Comparison of ENCODE assay signal across 9 mouse cellular contexts in genomic region chr8:78023467-78023866, GRCm38 (mm10).
A peak's percentile ranks its signal among the peaks of the same experiment; 100 is the strongest.
DNase-seq lines count a peak whose midpoint lies in the region; ATAC-seq lines count a peak whose summit lies in the region.
"Had no signal": no experiment of that assay in that cellular context is flagged by ENCODE, and none has a peak within 500 bp of the region (broad histone marks: within the 10 kb centered on the region; RNA-seq: fewer than 3 reads in every experiment).

No protein-coding gene starts in this region.

- H3K9me3 ChIP-seq in heart, embryonic 12.5 days (replicated peaks): no peaks in the 10 kb centered on the region
- H3K9me3 ChIP-seq in neural tube, embryonic 13.5 days: no peaks in the 10 kb centered on the region
- no peaks in the 10 kb centered on the region for H3K9me3 ChIP-seq in limb, embryonic 13.5 days

- H3K4me3 ChIP-seq in heart, embryonic 12.5 days: no peak overlapping the region
- no peak overlapping the region for H3K4me3 ChIP-seq in neural tube, embryonic 13.5 days
- H3K4me3 ChIP-seq in limb, embryonic 13.5 days: no peak overlapping the region

- H3K27ac ChIP-seq in heart, embryonic 12.5 days (ENCODE audit: poor library complexity, severe bottlenecking): peak overlapping the region; percentile 77
- H3K27ac ChIP-seq in neural tube, embryonic 13.5 days (replicated peaks): peak overlapping the region; percentile 57
- peak overlapping the region; percentile 83 for H3K27ac ChIP-seq in limb, embryonic 13.5 days

- peaks cover 21% of the 10 kb centered on the region for H3K4me1 ChIP-seq in heart, embryonic 12.5 days (replicated peaks)
- peaks cover 11% of the 10 kb centered on the region for H3K4me1 ChIP-seq in neural tube, embryonic 13.5 days (replicated peaks)
- H3K4me1 ChIP-seq in limb, embryonic 13.5 days: peaks cover 30% of the 10 kb centered on the region

- WGBS in heart, embryonic 12.5 days: 35% methylated on average over 7 of the region's 7 CpGs
- WGBS in neural tube, embryonic 13.5 days: 12% methylated on average over 7 of the region's 7 CpGs
- 9% methylated on average over 7 of the region's 7 CpGs for WGBS in limb, embryonic 13.5 days

- intact Hi-C loops in left cerebral cortex, postnatal 4 days (cut with DNase I): no loop called here

- H3K36me3 ChIP-seq in heart, embryonic 12.5 days: no peaks in the 10 kb centered on the region
- no peaks in the 10 kb centered on the region for H3K36me3 ChIP-seq in neural tube, embryonic 13.5 days
- H3K36me3 ChIP-seq in limb, embryonic 13.5 days: no peaks in the 10 kb centered on the region

- no peak overlapping the region for H3K4me2 ChIP-seq in heart, embryonic 12.5 days
- no peak overlapping the region for H3K4me2 ChIP-seq in neural tube, embryonic 13.5 days
- peak overlapping the region; percentile 23; the same call in 1 of the 2 replicates for H3K4me2 ChIP-seq in limb, embryonic 13.5 days (replicated peaks)

- no peak for DNase-seq in heart, adult 18-20 months
- no peak for DNase-seq in neural tube, embryonic 10.5 days (ENCODE audit: extremely low spot score, low spot score)
- DNase-seq in urinary bladder, postnatal 14 days (ENCODE audit: low spot score): no peak
- DNase-seq in ovary, adult 18-20 months (ENCODE audit: low spot score): no peak
- DNase-seq in left cerebral cortex, postnatal 4 days: no peak
- DNase-seq: cerebellum, adult 18-20 months had no signal

- H3K27me3 ChIP-seq in heart, embryonic 12.5 days (replicated peaks): no peaks in the 10 kb centered on the region
- H3K27me3 ChIP-seq in neural tube, embryonic 13.5 days: no peaks in the 10 kb centered on the region
- no peaks in the 10 kb centered on the region for H3K27me3 ChIP-seq in limb, embryonic 13.5 days

- H3K9ac ChIP-seq in heart, embryonic 12.5 days: no peak overlapping the region
- no peak overlapping the region for H3K9ac ChIP-seq in neural tube, embryonic 13.5 days
- H3K9ac ChIP-seq in limb, embryonic 13.5 days: no peak overlapping the region

- peak; percentile 36; the same call in 1 of the 2 replicates for ATAC-seq in heart, embryonic 12.5 days (ENCODE audit: insufficient number of reproducible peaks, low FRiP score)
- ATAC-seq in neural tube, embryonic 13.5 days (ENCODE audit: low read depth): peak; percentile 36; the same call in 1 of the 2 replicates
- peak; percentile 80 for ATAC-seq in limb, embryonic 13.5 days (ENCODE audit: low FRiP score, low read depth)
